Comparison of ENCODE assay signal across 28 mouse cellular contexts in the genomic region with DNA sequence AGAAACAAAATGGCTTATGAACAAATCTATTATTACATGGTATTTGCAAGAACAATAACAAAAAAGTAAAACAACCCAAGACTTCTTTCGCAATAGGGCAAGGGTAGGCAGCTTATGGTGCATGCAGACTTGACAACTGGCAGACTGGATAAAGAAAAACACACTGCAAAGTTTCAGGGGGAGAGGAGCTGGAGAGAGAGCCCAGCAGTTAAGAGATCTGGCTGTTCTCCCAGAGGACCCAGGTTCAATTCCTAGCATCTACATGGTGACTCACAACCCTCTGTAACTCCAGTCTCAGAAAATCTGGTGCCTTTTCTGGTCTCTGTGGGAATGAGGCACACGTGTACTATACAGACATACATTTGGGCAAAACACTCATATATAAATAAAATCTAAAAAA. TPM values are rescaled to one million over a fixed set of nuclear protein-coding genes. Genes with fewer than 3 reads are reported as not detected.
DNase-seq lines count a peak whose midpoint lies in the region; ATAC-seq and TF ChIP-seq lines count a peak whose summit lies in the region.
"Had no signal": no experiment of that assay in that cellular context is flagged by ENCODE, and none has a peak within 500 bp of the region (broad histone marks: within the 10 kb centered on the region; RNA-seq: fewer than 3 reads in every experiment).

No protein-coding gene starts in this region.

- H3K27ac ChIP-seq in layer of hippocampus, adult 2 months: peak overlapping the region; percentile 58; the same call in 1 of the 2 replicates
- H3K27ac ChIP-seq: embryonic facial prominence, embryonic 13.5 days; forebrain, embryonic 13.5 days; hindbrain, embryonic 10.5 days; hindbrain, postnatal 0 days; intestine, embryonic 15.5 days; limb, embryonic 12.5 days; liver, embryonic 12.5 days; midbrain, embryonic 10.5 days; midbrain, embryonic 15.5 days; neural tube, embryonic 12.5 days had no signal

- no peak for DNase-seq in layer of hippocampus, adult 2 months (ENCODE audit: low spot score in 2 of 2)
- no peak for DNase-seq in layer of hippocampus, postnatal 25 days (ENCODE audit: extremely low spot score in 1 of 2, low spot score in 1 of 2)
- peak; percentile 31 for DNase-seq in right cerebral cortex, adult 18-20 months
- DNase-seq in right cerebral cortex, postnatal 14 days: no peak
- peak; percentile 75 for DNase-seq in adipocyte (ENCODE audit: low spot score)
- peak; percentile 30 for DNase-seq in skeletal muscle tissue, adult 2 months (ENCODE audit: low read depth, low spot score)
- DNase-seq: adrenal gland, postnatal 14 days; B cell, adult 2 months; cerebellum, adult 11-12 months; cerebellum, postnatal 10 days; heart, postnatal 14 days; kidney, adult 2 months; kidney, postnatal 36 days; liver, postnatal 0 days; thymus, adult 2 months; thymus, postnatal 36 days had no signal

- H3K4me3 ChIP-seq in layer of hippocampus, adult 2 months: no peak overlapping the region
- H3K4me3 ChIP-seq: embryonic facial prominence, embryonic 13.5 days; forebrain, embryonic 13.5 days; hindbrain, embryonic 10.5 days; intestine, embryonic 15.5 days; limb, embryonic 12.5 days; liver, embryonic 12.5 days; midbrain, embryonic 10.5 days; midbrain, embryonic 15.5 days; neural tube, embryonic 12.5 days had no signal

- no peak for ATAC-seq in activated CD4-positive, CD25-positive, alpha-beta regulatory T cell, adult 4 months
- ATAC-seq in erythroblast, adult 5-6 weeks (replicated peaks; ENCODE audit: low FRiP score, poor library complexity, severe bottlenecking): no peak
- ATAC-seq: forebrain, embryonic 13.5 days; hindbrain, postnatal 0 days; intestine, embryonic 15.5 days; liver, embryonic 12.5 days; liver, postnatal 0 days; midbrain, embryonic 15.5 days had no signal

- no peak for TF ChIP-seq CTCF in layer of hippocampus, adult 2 months (conservative IDR thresholded peaks at IDR 0.05)

RNA-seq across cellular contexts. Expression of a gene that starts 19.2 kb away (rescaled TPM):
- 10 to 100 TPM; 41.5 to 47.6 TPM for total RNA-seq in layer of hippocampus, adult 2 months (2021)
- 10 to 100 TPM; 42.4 to 44.8 TPM for total RNA-seq in layer of hippocampus, postnatal 25 days (2021)
- polyA plus RNA-seq in activated CD4-positive, CD25-positive, alpha-beta regulatory T cell, adult 4 months (2017; shearing (Covaris generic)): 100 to 1,000 TPM in 1 of 2 experiments, 10 to 100 TPM in 1; 97.9 to 108 TPM
- total RNA-seq in erythroblast, adult 5-6 weeks (2015; ENCODE audit: low replicate concordance): 19.2 and 23.4 TPM in 2 replicates
- total RNA-seq in erythroblast, adult 5-6 weeks (2017; ENCODE audit: low replicate concordance): 19.5 and 25.1 TPM in 2 replicates

RNA-seq across cellular contexts. Expression of a gene that starts 58.5 kb away (rescaled TPM):
- total RNA-seq in layer of hippocampus, adult 2 months (2021): 100 to 1,000 TPM; 163 to 171 TPM
- 100 to 1,000 TPM; 171 to 182 TPM for total RNA-seq in layer of hippocampus, postnatal 25 days (2021)
- polyA plus RNA-seq in activated CD4-positive, CD25-positive, alpha-beta regulatory T cell, adult 4 months (2017; shearing (Covaris generic)): 100 to 1,000 TPM; 158 to 178 TPM
- 14.8 and 48.3 TPM in 2 replicates for total RNA-seq in erythroblast, adult 5-6 weeks (2015; ENCODE audit: low replicate concordance)
- total RNA-seq in erythroblast, adult 5-6 weeks (2017; ENCODE audit: low replicate concordance): 27.7 and 35.1 TPM in 2 replicates

RNA-seq across cellular contexts. Expression of a gene that starts 58.5 kb away (rescaled TPM):
- total RNA-seq in layer of hippocampus, adult 2 months (2021): 10 to 100 TPM; 17.0 to 17.9 TPM
- total RNA-seq in layer of hippocampus, postnatal 25 days (2021): 10 to 100 TPM; 13.4 to 15.3 TPM
- polyA plus RNA-seq in activated CD4-positive, CD25-positive, alpha-beta regulatory T cell, adult 4 months (2017; shearing (Covaris generic)): 1 to 10 TPM; 8.6 to 9.4 TPM
- 0.63 and 3.8 TPM in 2 replicates for total RNA-seq in erythroblast, adult 5-6 weeks (2015; ENCODE audit: low replicate concordance)
- 3.3 and 7.2 TPM in 2 replicates for total RNA-seq in erythroblast, adult 5-6 weeks (2017; ENCODE audit: low replicate concordance)

Comparison
In these comparisons a context has a peak if more than half of its experiments do, and no peak if none do; other contexts are left out.
1. DNase-seq: peak in right cerebral cortex, adult 18-20 months (single experiment), adipocyte (single experiment) and skeletal muscle tissue, adult 2 months (single experiment); none in layer of hippocampus, adult 2 months (0 of 2), layer of hippocampus, postnatal 25 days (0 of 2) and right cerebral cortex, postnatal 14 days (single experiment).